Comparison of ENCODE assay signal across 10 mouse cellular contexts in genomic region chr3:63977895-63978294, GRCm38 (mm10). TPM values are rescaled to one million over a fixed set of nuclear protein-coding genes. Genes with fewer than 3 reads are reported as not detected.
DNase-seq lines count a peak whose midpoint lies in the region; ATAC-seq and TF ChIP-seq lines count a peak whose summit lies in the region.
"Had no signal": no experiment of that assay in that cellular context is flagged by ENCODE, and none has a peak within 500 bp of the region (broad histone marks: within the 10 kb centered on the region; RNA-seq: fewer than 3 reads in every experiment).

No protein-coding gene starts in this region.

- peaks cover 41% of the 10 kb centered on the region for H3K36me3 ChIP-seq in erythroblast, embryonic 14.5 days (ENCODE audit: control insufficient read depth)
- H3K36me3 ChIP-seq in lung, embryonic 14.5 days (ENCODE audit: insufficient read depth): peaks cover 28% of the 10 kb centered on the region
- peaks cover 20% of the 10 kb centered on the region for H3K36me3 ChIP-seq in limb, embryonic 14.5 days (ENCODE audit: control insufficient read depth, insufficient read depth, low read length)
- H3K36me3 ChIP-seq in neural tube, embryonic 13.5 days: peaks cover 20% of the 10 kb centered on the region

- no peaks in the 10 kb centered on the region for H3K9me3 ChIP-seq in erythroblast, embryonic 14.5 days (ENCODE audit: control insufficient read depth, low read length)
- no peaks in the 10 kb centered on the region for H3K9me3 ChIP-seq in lung, embryonic 14.5 days (ENCODE audit: low read depth, low read length)
- H3K9me3 ChIP-seq in limb, embryonic 14.5 days (ENCODE audit: control insufficient read depth, low read length): no peaks in the 10 kb centered on the region
- no peaks in the 10 kb centered on the region for H3K9me3 ChIP-seq in neural tube, embryonic 13.5 days

- peaks cover 30% of the 10 kb centered on the region for H3K4me1 ChIP-seq in erythroblast, embryonic 14.5 days (ENCODE audit: control insufficient read depth)
- peaks cover 3% of the 10 kb centered on the region; the same call in 1 of the 2 replicates for H3K4me1 ChIP-seq in lung, embryonic 14.5 days (ENCODE audit: insufficient read depth)
- peaks cover 15% of the 10 kb centered on the region for H3K4me1 ChIP-seq in limb, embryonic 14.5 days (ENCODE audit: control insufficient read depth, insufficient read depth, low read length)
- peaks cover 25% of the 10 kb centered on the region for H3K4me1 ChIP-seq in neural tube, embryonic 13.5 days (replicated peaks)

- H3K4me3 ChIP-seq in erythroblast, embryonic 14.5 days (replicated peaks): peak overlapping the region; percentile 74
- H3K4me3 ChIP-seq in lung, embryonic 14.5 days (ENCODE audit: low read depth, low read length): no peak overlapping the region
- 0 out of 2 replicates have a peak overlapping the region, but pooled peaks have one; percentile 93 for H3K4me3 ChIP-seq in limb, embryonic 14.5 days (replicated peaks; ENCODE audit: low read length)
- 0 out of 2 replicates have a peak overlapping the region, but pooled peaks have one; percentile 97 for H3K4me3 ChIP-seq in neural tube, embryonic 13.5 days

- H3K27me3 ChIP-seq in erythroblast, embryonic 14.5 days (ENCODE audit: control insufficient read depth): 0 out of 2 replicates have a peak, but pooled peaks cover under 1% of the 10 kb centered on the region
- H3K27me3 ChIP-seq in lung, embryonic 14.5 days (ENCODE audit: insufficient read depth, low read length): no peaks in the 10 kb centered on the region
- H3K27me3 ChIP-seq in limb, embryonic 14.5 days (ENCODE audit: control insufficient read depth, insufficient read depth, low read length): no peaks in the 10 kb centered on the region
- no peaks in the 10 kb centered on the region for H3K27me3 ChIP-seq in neural tube, embryonic 13.5 days

- TF ChIP-seq CTCF in lung, embryonic 14.5 days (IDR thresholded peaks at IDR 0.05; ENCODE audit: low read depth): no peak

- peak overlapping the region; percentile 78 for H3K4me2 ChIP-seq in lung, embryonic 14.5 days
- 0 out of 2 replicates have a peak overlapping the region, but pooled peaks have one; percentile 76 for H3K4me2 ChIP-seq in limb, embryonic 14.5 days (replicated peaks; ENCODE audit: low read depth, low read length, severe bottlenecking)
- H3K4me2 ChIP-seq in neural tube, embryonic 13.5 days: peak overlapping the region; percentile 89

- no peak for TF ChIP-seq POLR2A in limb, embryonic 14.5 days (IDR thresholded peaks at IDR 0.05; ENCODE audit: borderline replicate concordance, extremely low read depth, insufficient read depth, insufficient read length)

- no peak for DNase-seq in lung, embryonic 14.5 days
- DNase-seq in lung, postnatal 36 days: no peak
- no peak for DNase-seq in limb, embryonic 14.5 days (ENCODE audit: low spot score)
- DNase-seq in urinary bladder, postnatal 36 days (ENCODE audit: low spot score in 2 of 2): no peak
- DNase-seq in frontal cortex, postnatal 36 days (ENCODE audit: low spot score in 2 of 2): no peak
- DNase-seq: layer of hippocampus, adult 9-11 months; retina, postnatal 1 day had no signal

- no peak overlapping the region for H3K27ac ChIP-seq in lung, embryonic 14.5 days (ENCODE audit: low read depth)
- H3K27ac ChIP-seq in limb, embryonic 14.5 days (replicated peaks; ENCODE audit: low read depth, low read length): no peak overlapping the region
- no peak overlapping the region for H3K27ac ChIP-seq in neural tube, embryonic 13.5 days (replicated peaks)

- no peak for ATAC-seq in erythroblast, adult 5-6 weeks (replicated peaks; ENCODE audit: low FRiP score, poor library complexity, severe bottlenecking)
- ATAC-seq in lung, embryonic 14.5 days (ENCODE audit: insufficient read depth): no peak
- no peak for ATAC-seq in limb, embryonic 14.5 days (ENCODE audit: low FRiP score, low read depth)
- no peak for ATAC-seq in neural tube, embryonic 13.5 days (ENCODE audit: low read depth)

- H3K9ac ChIP-seq in lung, embryonic 14.5 days: no peak overlapping the region
- H3K9ac ChIP-seq in limb, embryonic 14.5 days (ENCODE audit: low read depth, low read length, severe bottlenecking): no peak overlapping the region
- no peak overlapping the region for H3K9ac ChIP-seq in neural tube, embryonic 13.5 days

- WGBS in lung, embryonic 14.5 days: 72% methylated on average over 4 of the region's 4 CpGs
- 36% methylated on average over 4 of the region's 4 CpGs for WGBS in limb, embryonic 14.5 days
- WGBS in neural tube, embryonic 13.5 days: 55% methylated on average over 4 of the region's 4 CpGs

RNA-seq across cellular contexts. Expression of gene Gmps, which starts 2.0 kb away (rescaled TPM):
- 0.22 and 0.25 TPM in 2 replicates for polyA plus RNA-seq in erythroblast, embryonic 14.5 days (2012)
- 10.0 and 10.4 TPM in 2 replicates for total RNA-seq in erythroblast, adult 5-6 weeks (2015; ENCODE audit: low replicate concordance)
- total RNA-seq in erythroblast, adult 5-6 weeks (2017; ENCODE audit: low replicate concordance): 9.3 and 9.6 TPM in 2 replicates
- 50.0 and 52.4 TPM in 2 replicates for polyA plus RNA-seq in lung, embryonic 14.5 days (2014; fragmentation: Nextera tagmentation; extraction: Ambion mirVana)
- 14.0 and 15.2 TPM in 2 replicates for polyA plus RNA-seq in limb, embryonic 14.5 days (2012; rRNA removed)
- polyA plus RNA-seq in limb, embryonic 14.5 days (2014; fragmentation: Nextera tagmentation; extraction: Ambion mirVana): 41.8 and 44.2 TPM in 2 replicates
- polyA plus RNA-seq in neural tube, embryonic 13.5 days (2015; fragmentation: Nextera tagmentation; extraction: Ambion mirVana): 36.9 and 42.8 TPM in 2 replicates

RNA-seq across cellular contexts. Expression of gene Slc33a1, which starts 13.3 kb away (rescaled TPM):
- polyA plus RNA-seq in erythroblast, embryonic 14.5 days (2012): 0.21 and 0.55 TPM in 2 replicates
- total RNA-seq in erythroblast, adult 5-6 weeks (2015; ENCODE audit: low replicate concordance): 5.4 TPM in 2 replicates
- 6.7 and 7.2 TPM in 2 replicates for total RNA-seq in erythroblast, adult 5-6 weeks (2017; ENCODE audit: low replicate concordance)
- 13.6 and 14.9 TPM in 2 replicates for polyA plus RNA-seq in lung, embryonic 14.5 days (2014; fragmentation: Nextera tagmentation; extraction: Ambion mirVana)
- polyA plus RNA-seq in limb, embryonic 14.5 days (2012; rRNA removed): 12.4 and 14.7 TPM in 2 replicates
- 14.7 and 16.2 TPM in 2 replicates for polyA plus RNA-seq in limb, embryonic 14.5 days (2014; fragmentation: Nextera tagmentation; extraction: Ambion mirVana)
- 16.1 and 16.8 TPM in 2 replicates for polyA plus RNA-seq in neural tube, embryonic 13.5 days (2015; fragmentation: Nextera tagmentation; extraction: Ambion mirVana)

RNA-seq across cellular contexts. Expression of gene E130311K13Rik, which starts 48.6 kb away (rescaled TPM):
- 0.07 TPM in 1 of 2 replicates, not detected in the other for polyA plus RNA-seq in erythroblast, embryonic 14.5 days (2012)
- 2.3 TPM in 1 of 2 replicates, not detected in the other for total RNA-seq in erythroblast, adult 5-6 weeks (2015; ENCODE audit: low replicate concordance)
- total RNA-seq in erythroblast, adult 5-6 weeks (2017; ENCODE audit: low replicate concordance): 0.98 and 2.5 TPM in 2 replicates
- polyA plus RNA-seq in lung, embryonic 14.5 days (2014; fragmentation: Nextera tagmentation; extraction: Ambion mirVana): 4.9 and 5.7 TPM in 2 replicates
- 4.0 and 6.2 TPM in 2 replicates for polyA plus RNA-seq in limb, embryonic 14.5 days (2012; rRNA removed)
- 7.0 and 8.9 TPM in 2 replicates for polyA plus RNA-seq in limb, embryonic 14.5 days (2014; fragmentation: Nextera tagmentation; extraction: Ambion mirVana)
- polyA plus RNA-seq in neural tube, embryonic 13.5 days (2015; fragmentation: Nextera tagmentation; extraction: Ambion mirVana): 5.6 and 5.9 TPM in 2 replicates

Comparison
In these comparisons a context has a peak if more than half of its experiments do, and no peak if none do; other contexts are left out.
1. RNA of gene Gmps, which starts 2.0 kb away (polyA plus RNA-seq): 50.0 to 52.4 TPM in lung, embryonic 14.5 days, 14.0 to 44.2 TPM in limb, embryonic 14.5 days and 36.9 to 42.8 TPM in neural tube, embryonic 13.5 days; 0.22 to 0.25 TPM in erythroblast, embryonic 14.5 days; every median in the first group is over 10 times any median in the second.
2. Peak in every context shown above with its lines, with median percentiles within 50 percentile points of each other: H3K4me2 ChIP-seq.